Mouse (Mus musculus): ENCODE measurements around the gene Psmd9.
A peak's percentile ranks its signal among the peaks of the same experiment; 100 is the strongest.

Psmd9 gene

DNA sequence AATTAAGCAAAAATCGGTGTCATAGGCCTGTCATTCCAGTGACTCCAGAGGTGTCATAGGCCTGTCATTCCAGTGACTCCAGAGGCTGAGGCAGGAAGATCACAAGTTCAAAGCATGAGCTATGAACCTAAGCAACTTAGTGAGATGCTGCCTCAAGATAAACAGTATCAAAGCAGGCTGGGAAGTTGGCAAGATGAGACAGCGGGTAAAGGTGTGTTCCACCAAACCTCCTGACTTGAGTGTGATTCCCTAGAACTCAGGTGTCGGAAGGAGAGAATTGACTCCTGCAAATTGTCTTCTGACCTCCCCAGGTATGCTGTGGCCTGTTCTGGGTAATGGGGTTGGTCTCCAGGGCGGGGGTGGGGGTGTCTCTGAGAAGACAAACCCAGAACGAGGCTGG lies at the start of gene Psmd9:
Gene Psmd9, plus strand, starts transcription at position 130 of the 400 bp plus-strand sequence.
- no peak for DNase-seq

GRCm38 (mm10) chr5:123120624-123121215 lies 48.5 kb upstream of the Psmd9 start:
- no peak for DNase-seq

GRCm38 (mm10) chr5:123122181-123122580 lies 47.0 kb upstream of the Psmd9 start:
- DNase-seq: no peak

- no peak for DNase-seq
Observed at GRCm38 (mm10) chr5:123125105-123125504, 44.1 kb upstream of the Psmd9 start.

- no peak for DNase-seq
Observed at GRCm38 (mm10) chr5:123125638-123126406, 43.4 kb upstream of the Psmd9 start.

GRCm38 (mm10) chr5:123127031-123127430 lies 42.2 kb upstream of the Psmd9 start:
- no peak for DNase-seq

- no peak for DNase-seq
Observed at GRCm38 (mm10) chr5:123128426-123129169, 40.6 kb upstream of the Psmd9 start.

- DNase-seq: no peak
Observed at GRCm38 (mm10) chr5:123129170-123129757, 39.9 kb upstream of the Psmd9 start.

GRCm38 (mm10) chr5:123130030-123130813 lies 39.0 kb upstream of the Psmd9 start:
- DNase-seq: no peak

DNA sequence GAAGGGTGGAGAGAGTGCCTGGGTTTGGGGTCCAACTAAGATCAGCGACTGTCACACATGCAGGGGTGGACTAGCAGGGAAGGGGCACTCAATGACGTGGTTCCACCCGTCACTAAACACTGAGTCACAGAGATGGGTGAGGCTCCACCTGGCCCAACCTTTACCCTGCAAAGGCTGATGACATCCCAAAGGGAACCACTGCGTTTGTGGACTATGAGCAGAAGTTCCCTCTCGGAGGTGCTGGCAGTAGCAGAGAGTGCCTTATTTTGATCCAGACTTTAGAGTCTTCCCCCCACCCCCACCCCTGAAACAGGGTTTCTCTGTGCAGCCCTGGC lies 38.4 kb upstream of the Psmd9 start:
- no peak for DNase-seq

DNA sequence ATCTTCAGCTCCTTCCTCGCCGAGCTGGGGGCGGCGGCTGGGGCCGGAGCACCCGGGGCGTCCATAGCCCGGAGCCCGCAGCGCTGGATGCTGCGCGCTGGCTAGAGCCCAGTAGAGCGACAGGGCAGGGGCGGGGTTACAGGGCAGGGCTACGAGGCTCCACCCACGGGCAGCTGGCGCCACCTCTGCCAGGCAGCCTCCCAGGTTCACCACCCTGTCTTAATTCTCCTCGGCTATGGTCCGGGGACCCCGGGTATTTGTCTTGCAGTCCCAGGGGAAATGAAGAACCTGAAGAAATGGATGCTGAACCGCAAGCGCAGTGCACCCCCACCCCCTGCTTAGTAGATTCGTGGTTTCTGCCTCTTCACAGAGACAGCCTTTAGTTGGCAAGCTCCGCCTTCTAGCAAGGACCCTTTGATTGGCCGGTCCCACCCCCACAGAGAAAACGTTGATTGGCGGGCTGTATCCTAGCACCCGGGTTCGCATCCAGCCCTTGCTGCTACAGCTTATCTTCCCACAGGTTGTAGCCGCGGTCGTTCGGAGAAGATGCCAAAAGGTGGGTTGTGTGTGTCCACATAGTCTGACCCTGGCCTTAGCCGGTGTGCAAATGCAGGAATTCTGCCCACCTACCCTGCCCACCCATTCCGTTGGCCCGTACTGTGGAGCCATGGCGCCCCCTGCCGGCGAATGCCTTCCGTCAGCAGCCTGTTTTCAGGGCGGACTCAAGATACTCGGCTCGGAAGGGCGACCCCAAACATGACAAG lies 36.7 kb upstream of the Psmd9 start, which contains the start of gene Rhof:
Gene Rhof, minus strand, starts transcription at position 385 of the 764 bp plus-strand sequence.
- peak; percentile 86 for DNase-seq

DNA sequence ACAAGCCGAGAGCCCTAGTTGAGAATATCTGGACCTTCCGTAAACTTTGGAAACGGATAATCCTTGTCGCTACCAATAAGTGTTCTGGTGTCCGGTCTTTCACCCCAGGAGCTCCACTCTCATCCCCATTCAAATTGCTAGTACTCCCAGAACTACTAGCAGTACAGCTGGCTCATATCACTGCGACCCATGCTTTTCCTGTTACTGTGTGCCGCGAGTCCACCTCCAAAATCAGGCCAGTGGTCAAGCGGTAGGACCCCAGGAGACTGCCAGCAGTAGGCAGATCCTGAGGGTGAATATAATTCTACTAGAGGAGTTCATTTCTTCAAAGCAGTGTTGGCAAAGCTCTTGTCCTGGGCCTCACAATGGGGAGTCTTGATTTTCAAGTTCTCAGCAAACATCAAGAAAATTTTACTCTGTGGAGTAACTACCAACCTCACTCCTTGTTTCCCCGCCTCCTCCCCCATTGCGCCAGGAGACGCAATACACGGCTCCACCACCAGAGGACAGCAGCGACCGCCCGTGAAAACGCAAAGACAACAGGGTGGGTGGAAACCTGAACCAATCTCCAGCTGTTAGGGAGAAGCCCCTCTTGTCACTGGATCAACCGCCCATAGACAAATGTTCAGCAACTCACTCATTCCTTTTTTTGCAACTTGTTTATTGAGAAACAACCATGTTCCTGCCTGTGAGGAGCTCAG lies 36.0 kb upstream of the Psmd9 start:
- DNase-seq: peak; percentile 92

GRCm38 (mm10) chr5:123133784-123134143 lies 35.4 kb upstream of the Psmd9 start:
- DNase-seq: no peak

DNA sequence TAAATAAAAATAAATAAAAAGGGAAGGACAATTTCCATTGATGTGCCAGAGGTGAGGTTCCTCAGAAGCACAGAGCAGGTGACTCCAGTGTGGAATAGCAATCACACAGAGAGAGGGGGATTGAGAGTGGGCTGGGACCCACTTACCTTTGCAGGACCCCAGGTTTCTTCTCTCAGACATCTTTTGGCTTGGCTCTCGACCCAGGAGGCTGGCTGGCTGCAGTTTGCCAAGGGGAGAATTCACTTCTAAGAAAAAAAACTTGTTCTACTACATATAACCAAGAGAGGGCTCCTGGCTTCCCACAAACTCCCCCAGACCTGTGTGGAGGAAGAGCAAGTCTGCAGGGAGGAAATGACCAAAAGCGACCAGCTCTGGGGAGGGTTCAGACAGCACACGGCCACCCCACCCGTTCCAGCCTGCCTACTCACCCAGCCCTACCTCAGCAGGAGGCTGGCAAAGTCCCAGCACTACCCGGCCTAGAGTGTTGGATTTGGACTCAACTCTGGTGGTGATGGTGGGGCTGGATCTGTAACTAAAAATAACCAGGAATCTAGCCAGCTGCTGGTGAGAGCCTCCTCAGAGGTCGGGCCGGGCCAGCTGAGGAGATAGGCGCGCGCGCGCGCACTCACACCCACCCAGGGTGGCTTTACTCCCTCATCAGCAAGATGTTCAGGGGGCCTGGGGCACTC lies 34.9 kb upstream of the Psmd9 start:
- DNase-seq: peak; percentile 63

DNA sequence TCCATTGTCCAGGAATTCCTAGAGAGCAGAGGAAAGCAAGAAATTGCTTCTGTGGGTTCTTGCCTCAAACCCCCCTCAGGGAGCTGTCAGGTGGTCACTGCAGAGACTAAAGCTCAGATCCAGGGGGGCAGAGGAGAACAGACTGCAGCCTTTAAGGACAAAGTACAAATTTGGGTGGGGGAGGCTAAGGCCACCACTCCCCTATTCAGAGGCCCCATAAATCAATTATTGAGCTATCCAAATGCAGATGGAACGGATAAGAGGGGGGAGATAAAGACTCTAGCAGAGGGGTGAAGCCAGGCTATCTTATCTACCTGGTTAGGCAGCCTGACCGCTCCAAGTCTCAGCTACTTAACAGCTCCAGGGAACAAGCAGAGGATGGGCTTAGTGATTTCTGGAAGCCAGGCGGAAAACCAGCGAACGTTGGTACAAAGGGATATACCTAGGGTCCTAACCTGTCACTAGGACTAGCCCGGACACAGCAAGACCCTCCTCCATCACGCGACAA lies 34.3 kb upstream of the Psmd9 start:
- no peak for DNase-seq

DNA sequence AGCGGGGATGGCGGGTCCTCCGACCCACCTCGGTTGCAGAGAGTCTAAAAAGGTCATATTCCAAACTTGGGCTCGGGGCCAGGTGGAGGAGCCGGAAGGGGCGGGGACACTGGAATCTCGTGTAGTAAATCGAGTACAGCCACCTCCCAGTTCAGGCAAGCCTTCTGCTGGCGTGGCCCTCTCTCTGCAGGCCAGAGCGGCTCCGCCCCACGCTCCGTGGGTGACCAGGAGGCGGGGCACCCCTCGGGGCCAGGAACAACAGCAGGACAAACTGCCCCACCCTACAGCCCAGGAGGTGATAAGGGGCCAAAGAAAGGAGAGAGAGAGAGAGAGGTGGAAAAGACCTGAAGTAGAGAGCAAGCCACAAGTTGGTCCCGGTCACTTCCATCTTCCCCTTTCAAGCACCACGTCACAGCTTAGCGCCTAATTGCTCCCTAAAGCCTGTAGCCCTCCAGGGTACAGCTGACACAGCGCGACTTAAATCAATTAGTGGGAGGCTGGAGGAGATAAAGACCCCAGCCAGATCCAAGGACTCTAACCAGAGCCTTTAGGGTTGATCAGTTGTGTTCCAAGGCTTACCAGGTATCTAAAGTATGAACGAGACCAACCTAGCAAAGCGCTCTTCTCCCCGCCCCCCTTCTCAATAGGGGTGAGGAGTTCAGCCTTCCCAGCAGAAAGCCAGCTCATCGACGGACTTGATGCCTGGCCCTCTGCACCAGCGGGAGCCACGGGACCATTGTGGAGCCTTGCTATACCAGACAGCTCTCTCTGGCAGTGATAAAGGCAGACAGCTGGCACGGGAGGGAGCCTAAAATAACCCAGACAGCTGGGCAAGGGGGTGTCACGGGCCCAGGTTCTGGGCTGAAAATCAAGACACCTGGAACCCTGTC lies 33.5 kb upstream of the Psmd9 start:
- DNase-seq: peak; percentile 95

DNA sequence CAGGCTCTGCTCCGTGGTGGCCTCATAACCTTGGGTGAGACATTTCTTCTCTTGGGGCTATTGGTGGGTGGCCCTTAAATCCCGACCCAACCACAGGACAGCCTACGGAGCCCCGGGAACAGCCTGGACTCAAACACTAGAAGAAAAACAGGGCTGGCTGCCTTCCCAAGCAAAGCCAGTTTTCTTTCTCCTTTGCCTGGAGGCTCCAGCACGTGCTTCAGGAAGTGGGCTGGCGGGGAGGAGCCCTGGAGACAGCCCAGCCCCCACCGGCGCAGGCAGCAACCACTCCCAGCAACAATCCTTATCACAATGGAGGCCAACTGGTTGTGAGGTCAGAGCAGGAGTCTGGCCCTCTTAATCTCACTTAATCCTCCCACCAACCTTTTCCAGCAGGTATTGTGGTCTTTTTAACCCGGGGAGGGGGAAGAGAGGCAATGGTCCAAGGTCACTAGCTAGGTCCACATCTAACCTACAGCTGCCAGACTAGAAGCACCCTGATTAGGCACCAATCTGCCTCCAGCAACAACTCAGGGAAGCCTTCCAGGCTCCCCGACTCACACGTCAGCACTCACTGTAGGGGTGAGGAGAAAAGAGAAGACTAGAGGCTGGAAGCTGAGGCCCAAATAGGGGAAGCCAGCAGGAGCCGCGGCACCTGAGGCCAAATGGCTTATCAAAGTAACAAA lies 32.7 kb upstream of the Psmd9 start:
- DNase-seq: peak; percentile 95

- DNase-seq: peak; percentile 90
Observed at GRCm38 (mm10) chr5:123137044-123137909, 31.9 kb upstream of the Psmd9 start.

All from kidney, adult 18-20 months (tissue).